Mouse (Mus musculus) MEL (cell line): ENCODE data around the gene Dr1. TPM values are rescaled to one million over a fixed set of nuclear protein-coding genes. Genes with fewer than 3 reads are reported as not detected.

Experiments
- DNase-seq: peaks from one replicate; pipeline ENCODE4 v3.0.0; 2011; ENCODE audit warnings: low read depth, low spot score
- H3K27ac ChIP-seq: 2 replicates; pipeline ENCODE4 v1.5.1; 2012; ENCODE audit warnings: low read depth, mild to moderate bottlenecking, control low read depth, low read length, moderate library complexity; ENCODE audit not compliant: control insufficient read depth
- H3K27me3 ChIP-seq, 2 experiments: fragments of 150-350 bp in 1 of 2; sonication (generic) in 1 of 2; 2 replicates each; pipeline ENCODE4 v1.6.1; 2012; ENCODE audit warnings: low read length in 2 of 2, mild to moderate bottlenecking in 2 of 2, improper control_type of control experiment in 1 of 2, moderate library complexity in 1 of 2; ENCODE audit not compliant: insufficient read depth in 2 of 2, control insufficient read depth in 1 of 2
- H3K36me3 ChIP-seq, 2 experiments: 2 replicates each; pipeline ENCODE4 v1.6.1; 2012 to 2014; ENCODE audit warnings: low read length in 2 of 2, improper control_type of control experiment in 1 of 2, inconsistent platforms in 1 of 2, mild to moderate bottlenecking in 1 of 2; ENCODE audit not compliant: insufficient read depth in 2 of 2, control insufficient read depth in 1 of 2
- H3K4me1 ChIP-seq, 2 experiments: fragments of 150-350 bp in 1 of 2; sonication (generic) in 1 of 2; 2 replicates each; pipeline ENCODE4 v1.6.1; 2012; ENCODE audit warnings: low read length in 2 of 2, improper control_type of control experiment in 1 of 2, mild to moderate bottlenecking in 1 of 2; ENCODE audit not compliant: insufficient read depth in 2 of 2, control insufficient read depth in 1 of 2
- H3K4me3 ChIP-seq, 2 experiments: fragments of 150-350 bp in 1 of 2; sonication (generic) in 1 of 2; 2 replicates each; pipeline ENCODE4 v1.5.1; 2012; ENCODE audit warnings: low read depth in 2 of 2, low read length in 2 of 2, mild to moderate bottlenecking in 2 of 2, moderate library complexity in 2 of 2, control low read depth in 1 of 2, improper control_type of control experiment in 1 of 2; ENCODE audit not compliant: control insufficient read depth in 1 of 2, insufficient read depth in 1 of 2
- H3K79me2 ChIP-seq: 2 replicates; pipeline ENCODE4 v1.6.1; 2012; ENCODE audit warnings: mild to moderate bottlenecking, low read length, moderate library complexity; ENCODE audit not compliant: control insufficient read depth, poor library complexity, insufficient read depth
- H3K9ac ChIP-seq: 2 replicates; pipeline ENCODE4 v1.6.1; 2012; ENCODE audit warnings: low read depth, mild to moderate bottlenecking, control low read depth, low read length, moderate library complexity; ENCODE audit not compliant: control insufficient read depth, poor library complexity, severe bottlenecking
- H3K9me3 ChIP-seq: fragments of 150-350 bp; sonication (generic); replicated peaks from 2 replicates; pipeline ENCODE4 v1.6.1; 2012; ENCODE audit warnings: mild to moderate bottlenecking, low read length, improper control_type of control experiment, moderate library complexity; ENCODE audit not compliant: insufficient read depth
- CHD1 ChIP-seq: IDR thresholded peaks from 2 replicates; pipeline ENCODE4 v1.6.1; 2012; ENCODE audit warnings: low read depth, mild to moderate bottlenecking, inconsistent platforms, low read length, improper control_type of control experiment
- CHD2 ChIP-seq: IDR thresholded peaks from 2 replicates; pipeline ENCODE4 v1.6.1; 2011; ENCODE audit warnings: low read length, improper control_type of control experiment
- CTCF ChIP-seq, 3 experiments: IDR thresholded peaks in 2 of 3; conservative IDR thresholded peaks in 1 of 3; 2 replicates each; pipeline ENCODE4 v1.5.1; 2011 to 2012; ENCODE audit warnings: low read length in 3 of 3, low read depth in 2 of 3, mild to moderate bottlenecking in 2 of 3, improper control_type of control experiment in 1 of 3, inconsistent platforms in 1 of 3, mixed read lengths in 1 of 3, moderate library complexity in 1 of 3; ENCODE audit not compliant: control insufficient read depth in 1 of 3, insufficient read depth in 1 of 3, poor library complexity in 1 of 3, severe bottlenecking in 1 of 3
- E2F4 ChIP-seq: IDR thresholded peaks from 2 replicates; pipeline ENCODE4 v1.6.1; 2011; ENCODE audit warnings: low read depth, low read length, improper control_type of control experiment, borderline replicate concordance
- EP300 ChIP-seq, 2 experiments: IDR thresholded peaks; 2 replicates each; pipeline ENCODE4 v1.6.1; 2011; ENCODE audit warnings: improper control_type of control experiment in 2 of 2, low read length in 2 of 2, low read depth in 1 of 2, mild to moderate bottlenecking in 1 of 2
- ETS1 ChIP-seq: IDR thresholded peaks from 2 replicates; pipeline ENCODE4 v1.6.1; 2012; ENCODE audit warnings: low read depth, mild to moderate bottlenecking, inconsistent platforms, low read length, improper control_type of control experiment, moderate library complexity
- GABPA ChIP-seq: IDR thresholded peaks from 2 replicates; pipeline ENCODE4 v1.6.1; 2012; ENCODE audit warnings: low read depth, mild to moderate bottlenecking, inconsistent platforms, low read length, improper control_type of control experiment, moderate library complexity
- GATA1 ChIP-seq: IDR thresholded peaks from 2 replicates; pipeline ENCODE4 v1.6.1; 2011; ENCODE audit warnings: low read depth, low read length, improper control_type of control experiment
- HCFC1 ChIP-seq: IDR thresholded peaks from 2 replicates; pipeline ENCODE4 v1.6.1; 2012; ENCODE audit warnings: low read depth, mild to moderate bottlenecking, inconsistent platforms, low read length, improper control_type of control experiment, moderate library complexity
- JUND ChIP-seq: IDR thresholded peaks from 2 replicates; pipeline ENCODE4 v1.6.1; 2011; ENCODE audit warnings: low read depth, mild to moderate bottlenecking, improper control_type of control experiment, low read length
- KAT2A ChIP-seq: conservative IDR thresholded peaks from 2 replicates; pipeline ENCODE4 v1.6.1; 2012; ENCODE audit warnings: low read depth, low read length, improper control_type of control experiment, inconsistent platforms
- MAX ChIP-seq: IDR thresholded peaks from 2 replicates; pipeline ENCODE4 v1.6.1; 2011; ENCODE audit warnings: low read length, improper control_type of control experiment
- MAZ ChIP-seq: IDR thresholded peaks from 2 replicates; pipeline ENCODE4 v1.6.1; 2012; ENCODE audit warnings: low read depth, mild to moderate bottlenecking, inconsistent platforms, low read length, improper control_type of control experiment
- MEF2A ChIP-seq: IDR thresholded peaks from 2 replicates; pipeline ENCODE4 v1.6.1; 2014; ENCODE audit warnings: low read depth, mild to moderate bottlenecking, inconsistent platforms, low read length, improper control_type of control experiment; ENCODE audit not compliant: poor library complexity, insufficient replicate concordance, severe bottlenecking; ENCODE audit errors: extremely low read depth
- MXI1 ChIP-seq: IDR thresholded peaks from 2 replicates; pipeline ENCODE4 v1.6.1; 2011; ENCODE audit warnings: mild to moderate bottlenecking, low read depth, low read length, improper control_type of control experiment
- MYB ChIP-seq: IDR thresholded peaks from 2 replicates; pipeline ENCODE4 v1.6.1; 2011; ENCODE audit warnings: mild to moderate bottlenecking, low read depth, low read length, improper control_type of control experiment
- MYC ChIP-seq: IDR thresholded peaks from 2 replicates; pipeline ENCODE4 v1.6.1; 2011; ENCODE audit warnings: low read depth, mild to moderate bottlenecking, low read length, improper control_type of control experiment, moderate library complexity
- NRF1 ChIP-seq: IDR thresholded peaks from 2 replicates; pipeline ENCODE4 v1.6.1; 2014; ENCODE audit warnings: low read depth, mild to moderate bottlenecking, inconsistent platforms, low read length, improper control_type of control experiment, moderate library complexity; ENCODE audit not compliant: poor library complexity, insufficient read depth, severe bottlenecking
- POLR2AphosphoS2 ChIP-seq: IDR thresholded peaks from 2 replicates; pipeline ENCODE4 v1.6.1; 2011; ENCODE audit warnings: low read length, improper control_type of control experiment
- POLR2AphosphoS5 ChIP-seq: IDR thresholded peaks from 2 replicates; pipeline ENCODE4 v1.6.1; 2012; ENCODE audit warnings: low read depth, borderline replicate concordance, mild to moderate bottlenecking, inconsistent platforms, low read length, moderate library complexity, mixed read lengths
- RAD21 ChIP-seq: IDR thresholded peaks from 2 replicates; pipeline ENCODE4 v1.6.1; 2011; ENCODE audit warnings: mild to moderate bottlenecking, low read depth, low read length, improper control_type of control experiment
- SIN3A ChIP-seq: IDR thresholded peaks from 2 replicates; pipeline ENCODE4 v1.6.1; 2012; ENCODE audit warnings: low read length, improper control_type of control experiment, inconsistent platforms
- SMC3 ChIP-seq: IDR thresholded peaks from 2 replicates; pipeline ENCODE4 v1.6.1; 2011; ENCODE audit warnings: low read depth, low read length, improper control_type of control experiment
- TBP ChIP-seq: IDR thresholded peaks from 2 replicates; pipeline ENCODE4 v1.8.0; 2011; ENCODE audit warnings: low read depth, low read length, improper control_type of control experiment
- TCF12 ChIP-seq: IDR thresholded peaks from 2 replicates; pipeline ENCODE4 v1.6.1; 2014; ENCODE audit warnings: low read depth, mild to moderate bottlenecking, inconsistent platforms, low read length, improper control_type of control experiment, moderate library complexity
- UBTF ChIP-seq: IDR thresholded peaks from 2 replicates; pipeline ENCODE4 v1.6.1; 2012; ENCODE audit warnings: low read depth, mild to moderate bottlenecking, inconsistent platforms, low read length, improper control_type of control experiment, moderate library complexity, borderline replicate concordance; ENCODE audit not compliant: insufficient read depth
- USF1 ChIP-seq: IDR thresholded peaks from 2 replicates; pipeline ENCODE4 v1.6.1; 2014; ENCODE audit warnings: low read depth, mild to moderate bottlenecking, inconsistent platforms, low read length, improper control_type of control experiment, moderate library complexity
- USF2 ChIP-seq, 2 experiments: IDR thresholded peaks; 2 replicates each; pipeline ENCODE4 v1.6.1; 2011 to 2012; ENCODE audit warnings: improper control_type of control experiment in 2 of 2, low read length in 2 of 2, borderline replicate concordance in 1 of 2, inconsistent platforms in 1 of 2, low read depth in 1 of 2, mild to moderate bottlenecking in 1 of 2; ENCODE audit not compliant: insufficient read depth in 1 of 2
- ZC3H11A ChIP-seq: IDR thresholded peaks from 2 replicates; pipeline ENCODE4 v1.6.1; 2012; ENCODE audit warnings: low read depth, mild to moderate bottlenecking, inconsistent platforms, low read length, improper control_type of control experiment
- ZKSCAN1 ChIP-seq: IDR thresholded peaks from 2 replicates; pipeline ENCODE4 v1.6.1; 2012; ENCODE audit warnings: low read depth, mild to moderate bottlenecking, inconsistent platforms, low read length, improper control_type of control experiment, moderate library complexity
- ZNF384 ChIP-seq: IDR thresholded peaks from 2 replicates; pipeline ENCODE4 v1.6.1; 2012; ENCODE audit warnings: low read depth, mild to moderate bottlenecking, inconsistent platforms, low read length, improper control_type of control experiment
- polyA plus RNA-seq, 2 experiments: library from polyadenylated mRNA; stranded (reverse) in 1 of 2; unstranded in 1 of 2; fragments of >175 nt in 1 of 2; fragments of >200 nt in 1 of 2; gene quantifications; 2 replicates each; pipeline versions ENCODE4 v1.2.1 to v1.2.4; 2012; ENCODE audit warnings: low replicate concordance in 2 of 2, low read depth in 1 of 2; ENCODE audit not compliant: insufficient read length in 2 of 2, insufficient read depth in 1 of 2, missing spikeins in 1 of 2
- total RNA-seq: library from RNA; depleted of rRNA; stranded (reverse); fragments of 300-350 nt; gene quantifications from 2 replicates; pipeline ENCODE4 v1.2.3, GENCODE M21; 2012

Gene Dr1
- total and polyA plus RNA-seq, 3 experiments: 36.3 to 47.2 TPM; not detected in 1

- peaks cover 46% of the 10 kb centered on the region for H3K79me2 ChIP-seq
- H3K27ac ChIP-seq: peak overlapping the region; percentile 85
- no peaks in the 10 kb centered on the region for H3K9me3 ChIP-seq
- H3K36me3 ChIP-seq: peaks cover 0 to 31% of the 10 kb centered on the region in 2 experiments; a peak in 3 of 4 replicates
- H3K27me3 ChIP-seq: no peaks in the 10 kb centered on the region
- peak; percentile 56 for DNase-seq
- H3K9ac ChIP-seq: peak overlapping the region; percentile 99
- TF ChIP-seq MEF2A: no peak
- TF ChIP-seq ZKSCAN1: no peak
- no peak for TF ChIP-seq POLR2AphosphoS2
- TF ChIP-seq SMC3: no peak
- peak overlapping the region; percentile 98 to 100 for H3K4me3 ChIP-seq
- peaks cover 10 to 12% of the 10 kb centered on the region in 2 experiments for H3K4me1 ChIP-seq
Observed at GRCm38 (mm10) chr5:108269811-108270151, 1.1 kb downstream of the Dr1 start.

DNA sequence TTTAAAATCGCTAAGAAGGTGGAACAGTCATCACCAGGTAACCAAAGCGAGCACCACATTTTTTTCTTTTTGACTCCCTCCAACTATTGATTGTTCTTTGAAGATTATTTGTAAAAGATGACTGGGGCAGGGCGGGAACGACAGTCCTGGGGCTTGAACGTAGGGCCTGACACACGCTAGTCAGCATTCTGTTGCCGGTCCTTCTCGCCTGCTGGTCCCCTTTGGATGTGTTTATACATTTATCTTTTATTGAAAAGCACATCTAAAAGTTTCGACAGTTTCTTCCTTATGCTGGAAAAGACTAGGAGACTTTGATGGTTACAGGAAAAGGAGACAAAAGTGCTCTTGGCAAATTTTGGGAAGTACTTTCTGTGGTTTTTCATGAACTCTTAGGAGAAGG, 1.7 kb downstream of the Dr1 start:
- Histone ChIP-seq H3K36me3 (peaks cover under 1 to 33% of the 10 kb centered on the region in 2 experiments), H3K9ac (peak overlapping the region; percentile 99), H3K4me3 (peak overlapping the region; percentile 98 to 100), H3K27ac (peak overlapping the region; percentile 25), H3K9me3 (no peaks in the 10 kb centered on the region), H3K79me2 (peaks cover 49% of the 10 kb centered on the region), H3K4me1 (peaks cover 10 to 14% of the 10 kb centered on the region in 2 experiments), H3K27me3 (no peaks in the 10 kb centered on the region)
- DNase-seq: peak; percentile 61
- TF ChIP-seq POLR2AphosphoS5 (no peak), MXI1 (0 out of 2 replicates have a peak, but pooled peaks have one; percentile 22), MYC (no peak), ZKSCAN1 (no peak), RAD21 (no peak), EP300 (IDR thresholded peaks at IDR 0.05; ENCODE audit: low read depth in 1 of 2, low read length in 2 of 2) (0 out of 4 replicates have a peak, but pooled peaks of 1 of the 2 experiments have one; percentile 3), E2F4 (no peak), ZC3H11A (no peak), SMC3 (no peak), MAX (peak; percentile 32; the same call in 1 of the 2 replicates), ZNF384 (no peak), MAZ (no peak), MYB (no peak), KAT2A (no peak), SIN3A (peak; percentile 50), JUND (no peak), CHD1 (peak; percentile 95), HCFC1 (no peak), POLR2AphosphoS2 (no peak), GABPA (no peak), ETS1 (no peak), USF1 (no peak), CHD2 (no peak), USF2 (IDR thresholded peaks at IDR 0.05; ENCODE audit: borderline replicate concordance in 1 of 2, insufficient read depth in 1 of 2, low read depth in 1 of 2, low read length in 2 of 2) (no peak), NRF1 (no peak), TBP (no peak), UBTF (no peak), TCF12 (no peak), GATA1 (no peak), CTCF (IDR thresholded peaks at IDR 0.05 in 2 of 3, conservative IDR thresholded peaks at IDR 0.05 in 1 of 3; ENCODE audit: control insufficient read depth in 1 of 3, insufficient read depth in 1 of 3, low read depth in 2 of 3, low read length in 3 of 3, poor library complexity in 1 of 3, severe bottlenecking in 1 of 3) (no peak)
